Mouse (Mus musculus): Measurements from ENCODE around the gene Gm11639.

DNA sequence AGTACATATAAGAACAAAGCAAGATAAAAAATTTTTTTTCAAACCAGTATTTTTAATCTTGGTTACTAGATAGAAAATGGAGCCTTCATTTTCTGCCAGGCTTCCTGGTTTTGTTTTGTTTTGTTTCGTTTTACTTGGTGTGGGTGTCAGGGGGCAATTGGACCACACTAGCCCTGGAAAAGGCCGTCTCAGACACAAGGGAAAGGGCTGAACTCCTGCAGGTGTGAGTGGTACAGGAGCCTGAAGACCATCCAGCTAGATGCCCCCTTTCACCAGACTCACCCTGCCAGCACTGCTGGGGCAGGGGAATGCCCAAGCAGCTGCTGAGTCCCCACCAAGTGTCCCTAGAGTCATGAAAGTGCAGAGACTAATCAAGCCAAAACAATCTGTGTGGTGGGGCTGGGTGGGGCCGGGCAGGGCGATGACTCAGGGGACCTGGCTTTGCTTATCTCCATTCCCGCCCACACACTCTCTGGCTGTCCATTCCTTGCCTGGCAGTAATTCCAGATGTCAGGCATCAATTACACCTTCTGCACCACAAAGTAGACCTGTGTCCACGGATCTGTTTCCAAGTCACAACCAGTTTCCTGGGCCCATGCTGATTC lies 343.3 kb downstream of the Gm11639 start:
- TF ChIP-seq POLR2A (IDR thresholded peaks at IDR 0.05; ENCODE audit: insufficient read depth, low read depth, low read length) (no peak), CTCF (IDR thresholded peaks at IDR 0.05) (no peak)
